Mouse (Mus musculus) thymus, postnatal 25 days (tissue): ENCODE results near the gene Begain.

Experiments
- DNase-seq: peaks from one replicate; pipeline ENCODE4 v3.0.0; 2022

Gene Begain

GRCm38 (mm10) chr12:109068167-109068653 is at the start of gene Begain:
Gene Begain, minus strand, starts transcription at chr12:109068217.
- DNase-seq: no peak

- no peak for DNase-seq
Observed at GRCm38 (mm10) chr12:109115707-109116106, 47.7 kb upstream of the Begain start.

GRCm38 (mm10) chr12:109115161-109115560 is 47.1 kb upstream of the Begain start:
- no peak for DNase-seq

GRCm38 (mm10) chr12:109112996-109113592 is 45.1 kb upstream of the Begain start:
- no peak for DNase-seq

- no peak for DNase-seq
Observed at GRCm38 (mm10) chr12:109112354-109112995, 44.5 kb upstream of the Begain start.

- no peak for DNase-seq
Observed at GRCm38 (mm10) chr12:109108911-109109310, 40.9 kb upstream of the Begain start.

- no peak for DNase-seq
Observed at GRCm38 (mm10) chr12:109100381-109100780, 32.4 kb upstream of the Begain start.

- peak; percentile 59 for DNase-seq
Observed at GRCm38 (mm10) chr12:109090456-109091130, 22.6 kb upstream of the Begain start.

GRCm38 (mm10) chr12:109090041-109090440 is 22.0 kb upstream of the Begain start:
- DNase-seq: no peak

- DNase-seq: no peak
Observed at GRCm38 (mm10) chr12:109086111-109086510, 18.1 kb upstream of the Begain start.

GRCm38 (mm10) chr12:109085674-109086073 is 17.7 kb upstream of the Begain start:
- DNase-seq: no peak

GRCm38 (mm10) chr12:109085046-109085445 is 17.0 kb upstream of the Begain start:
- no peak for DNase-seq

GRCm38 (mm10) chr12:109083476-109083875 is 15.5 kb upstream of the Begain start:
- DNase-seq: no peak

- no peak for DNase-seq
Observed at GRCm38 (mm10) chr12:109077036-109077435, 9.0 kb upstream of the Begain start.

GRCm38 (mm10) chr12:109074777-109075285 is 6.8 kb upstream of the Begain start:
- DNase-seq: peak; percentile 12

GRCm38 (mm10) chr12:109074106-109074505 is 6.1 kb upstream of the Begain start:
- DNase-seq: no peak

GRCm38 (mm10) chr12:109071248-109071647 is 3.2 kb upstream of the Begain start:
- DNase-seq: no peak

GRCm38 (mm10) chr12:109069751-109070150 is 1.7 kb upstream of the Begain start:
- DNase-seq: peak; percentile 57

GRCm38 (mm10) chr12:109068738-109069137 is 721 bp upstream of the Begain start:
- DNase-seq: no peak

- peak; percentile 73 for DNase-seq
Observed at GRCm38 (mm10) chr12:109067561-109068135, 369 bp downstream of the Begain start.

GRCm38 (mm10) chr12:109058660-109059059 is 9.4 kb downstream of the Begain start:
- DNase-seq: no peak

GRCm38 (mm10) chr12:109057736-109058135 is 10.3 kb downstream of the Begain start:
- DNase-seq: peak; percentile 53
